Mouse (Mus musculus) heart, embryonic 16.5 days (tissue): ENCODE measurements at regions not wholly inside any gene's neighbourhood (a gene's known extent, or its start where the extent isn't known, plus 50 kb on each side); places are given as distances from the start of the nearest gene placed in this dataset.
A peak's percentile ranks its signal among the peaks of the same experiment; 100 is the strongest.

Experiments
- ATAC-seq: fragments of 200-750 bp; cut with Nextera tagmentation; replicated peaks from 2 replicates; pipeline ENCODE4 v1.8.0; 2017; ENCODE audit warnings: moderate number of reproducible peaks; ENCODE audit not compliant: insufficient read depth, low FRiP score; ENCODE audit errors: extremely low read depth
- H3K27ac ChIP-seq: fragments of 300-500 bp; sonication (generic); 2 replicates; pipeline ENCODE4 v1.5.1; 2014; ENCODE audit warnings: mild to moderate bottlenecking, low read length, control low read depth, moderate library complexity
- H3K27me3 ChIP-seq: fragments of 300-500 bp; sonication (generic); 2 replicates; pipeline ENCODE4 v1.6.1; 2014; ENCODE audit warnings: low read length, mixed read lengths; ENCODE audit not compliant: control insufficient read depth, insufficient read depth
- H3K36me3 ChIP-seq: fragments of 300-500 bp; sonication (generic); 2 replicates; pipeline ENCODE4 v1.6.1; 2014; ENCODE audit not compliant: control insufficient read depth, insufficient read depth
- H3K4me1 ChIP-seq: fragments of 300-500 bp; sonication (generic); 2 replicates; pipeline ENCODE4 v1.6.1; 2014; ENCODE audit warnings: low read length, mixed read lengths; ENCODE audit not compliant: control insufficient read depth, insufficient read depth
- H3K4me2 ChIP-seq: fragments of 300-500 bp; sonication (generic); 2 replicates; pipeline ENCODE4 v1.6.1; 2014; ENCODE audit warnings: low read depth, mild to moderate bottlenecking, control low read depth, low read length
- H3K4me3 ChIP-seq: fragments of 300-500 bp; sonication (generic); 2 replicates; pipeline ENCODE4 v1.5.1; 2014; ENCODE audit warnings: mild to moderate bottlenecking, control low read depth, low read length
- H3K9ac ChIP-seq: fragments of 300-500 bp; sonication (generic); 2 replicates; pipeline ENCODE4 v1.6.1; 2014; ENCODE audit warnings: low read length, control low read depth
- H3K9me3 ChIP-seq: fragments of 300-500 bp; sonication (generic); replicated peaks from 2 replicates; pipeline ENCODE4 v1.6.1; 2016; ENCODE audit warnings: low read length; ENCODE audit not compliant: control insufficient read depth
- WGBS: fragments of 180-500 bp; shearing (Covaris S2); extraction: QIAGEN DNeasy Blood & Tissue Kit; methylation state at CpG from one replicate; pipeline ENCODE4 v1.1.7; 2014; 5-methylcytosine and 5-hydroxymethylcytosine counted together

GRCm38 (mm10) chr13:72978966-72979365 lies 281.3 kb upstream of the Irx4 start:
- no peak overlapping the region for H3K4me3 ChIP-seq
- H3K4me1 ChIP-seq: no peaks in the 10 kb centered on the region
- H3K36me3 ChIP-seq: no peaks in the 10 kb centered on the region
- no peak overlapping the region for H3K4me2 ChIP-seq
- H3K27ac ChIP-seq: no peak overlapping the region
- ATAC-seq: no peak
- H3K27me3 ChIP-seq: no peaks in the 10 kb centered on the region; the same call in 1 of the 2 replicates
- no peaks in the 10 kb centered on the region for H3K9me3 ChIP-seq
- H3K9ac ChIP-seq: no peak overlapping the region

GRCm38 (mm10) chr13:72992589-72993409 lies 267.5 kb upstream of the Irx4 start:
- ATAC-seq: no peak
- Histone ChIP-seq H3K27ac (no peak overlapping the region), H3K4me3 (no peak overlapping the region), H3K9me3 (no peaks in the 10 kb centered on the region), H3K36me3 (no peaks in the 10 kb centered on the region), H3K9ac (no peak overlapping the region), H3K4me1 (no peaks in the 10 kb centered on the region), H3K4me2 (no peak overlapping the region), H3K27me3 (no peaks in the 10 kb centered on the region)
- 63% methylated on average over 17 of the region's 17 CpGs for WGBS

GRCm38 (mm10) chr13:72993410-72993858 lies 266.8 kb upstream of the Irx4 start:
- no peaks in the 10 kb centered on the region for H3K27me3 ChIP-seq
- 85% methylated on average over 3 of the region's 3 CpGs for WGBS
- no peak overlapping the region for H3K9ac ChIP-seq
- no peaks in the 10 kb centered on the region for H3K36me3 ChIP-seq
- no peak overlapping the region for H3K4me3 ChIP-seq
- no peak overlapping the region for H3K4me2 ChIP-seq
- no peak for ATAC-seq
- H3K27ac ChIP-seq: no peak overlapping the region
- no peaks in the 10 kb centered on the region for H3K4me1 ChIP-seq
- H3K9me3 ChIP-seq: no peaks in the 10 kb centered on the region

- no peaks in the 10 kb centered on the region for H3K27me3 ChIP-seq
- no peak overlapping the region for H3K4me3 ChIP-seq
- H3K4me1 ChIP-seq: no peaks in the 10 kb centered on the region
- H3K9ac ChIP-seq: no peak overlapping the region
- H3K9me3 ChIP-seq: no peaks in the 10 kb centered on the region
- no peak overlapping the region for H3K4me2 ChIP-seq
- H3K36me3 ChIP-seq: no peaks in the 10 kb centered on the region
- no peak overlapping the region for H3K27ac ChIP-seq
- ATAC-seq: no peak
Observed at GRCm38 (mm10) chr13:72994538-72994937, 265.7 kb upstream of the Irx4 start.

GRCm38 (mm10) chr13:73008856-73009546 lies 251.3 kb upstream of the Irx4 start:
- 69% methylated on average over 22 of the region's 22 CpGs for WGBS

GRCm38 (mm10) chr13:73009547-73010475 lies 250.5 kb upstream of the Irx4 start:
- Histone ChIP-seq H3K4me3 (no peak overlapping the region), H3K27me3 (no peaks in the 10 kb centered on the region), H3K9me3 (no peaks in the 10 kb centered on the region), H3K36me3 (no peaks in the 10 kb centered on the region), H3K4me2 (no peak overlapping the region), H3K9ac (no peak overlapping the region), H3K27ac (no peak overlapping the region), H3K4me1 (no peaks in the 10 kb centered on the region)
- WGBS: 82% methylated on average over 15 of the region's 15 CpGs
- no peak for ATAC-seq

More at GRCm38 (mm10) chr13:73008856-73009546, 251.3 kb upstream of the Irx4 start:
- no peaks in the 10 kb centered on the region for H3K4me1 ChIP-seq
- H3K36me3 ChIP-seq: no peaks in the 10 kb centered on the region
- H3K4me3 ChIP-seq: no peak overlapping the region
- H3K4me2 ChIP-seq: no peak overlapping the region
- H3K9me3 ChIP-seq: no peaks in the 10 kb centered on the region
- H3K9ac ChIP-seq: no peak overlapping the region
- H3K27ac ChIP-seq: no peak overlapping the region
- no peak for ATAC-seq
- H3K27me3 ChIP-seq: no peaks in the 10 kb centered on the region

- ATAC-seq: no peak
- WGBS: 81% methylated on average over 10 of the region's 10 CpGs
- Histone ChIP-seq H3K9me3 (no peaks in the 10 kb centered on the region), H3K4me3 (no peak overlapping the region), H3K27ac (no peak overlapping the region), H3K4me2 (no peak overlapping the region), H3K9ac (no peak overlapping the region), H3K27me3 (no peaks in the 10 kb centered on the region), H3K4me1 (no peaks in the 10 kb centered on the region), H3K36me3 (no peaks in the 10 kb centered on the region)
Observed at GRCm38 (mm10) chr13:73019181-73019580, 241.1 kb upstream of the Irx4 start.

GRCm38 (mm10) chr13:73031217-73031616 lies 229.1 kb upstream of the Irx4 start:
- Histone ChIP-seq H3K4me3 (no peak overlapping the region), H3K9me3 (no peaks in the 10 kb centered on the region), H3K36me3 (no peaks in the 10 kb centered on the region), H3K27ac (peak overlapping the region; percentile 49), H3K27me3 (no peaks in the 10 kb centered on the region), H3K4me2 (no peak overlapping the region), H3K9ac (no peak overlapping the region), H3K4me1 (peaks cover 13% of the 10 kb centered on the region)
- WGBS: 24% methylated on average over 3 of the region's 3 CpGs
- peak; percentile 63 for ATAC-seq
